Mouse (Mus musculus) hindbrain, postnatal 0 days (tissue): ENCODE measurements around the gene Tiam1. TPM values are rescaled to one million over a fixed set of nuclear protein-coding genes. Genes with fewer than 3 reads are reported as not detected.

Experiments used
- ATAC-seq: fragments of 200-750 bp; cut with Nextera tagmentation; 2 replicates; pipeline ENCODE4 v1.8.0; 2017; ENCODE audit warnings: mild to moderate bottlenecking, moderate TSS enrichment, moderate library complexity
- DNase-seq: peaks from one replicate; pipeline ENCODE4 v3.0.0-alpha.2; 2015; ENCODE audit warnings: low spot score
- H3K27ac ChIP-seq: fragments of 300-500 bp; sonication (generic); 2 replicates; pipeline ENCODE4 v1.5.1; 2014; ENCODE audit warnings: mild to moderate bottlenecking
- H3K27me3 ChIP-seq: fragments of 300-500 bp; sonication (generic); 2 replicates; pipeline ENCODE4 v1.6.1; 2014; ENCODE audit warnings: low read length, mixed read lengths; ENCODE audit not compliant: insufficient read depth
- H3K36me3 ChIP-seq: fragments of 300-500 bp; sonication (generic); 2 replicates; pipeline ENCODE4 v1.6.1; 2014; ENCODE audit warnings: low read length, mixed read lengths; ENCODE audit not compliant: insufficient read depth
- H3K4me1 ChIP-seq: fragments of 300-500 bp; sonication (generic); 2 replicates; pipeline ENCODE4 v1.6.1; 2014; ENCODE audit warnings: antibody characterized with exemption, low read length, mixed read lengths; ENCODE audit not compliant: insufficient read depth
- H3K4me2 ChIP-seq: fragments of 300-500 bp; sonication (generic); 2 replicates; pipeline ENCODE4 v1.6.1; 2014; ENCODE audit warnings: low read depth, mild to moderate bottlenecking, low read length, moderate library complexity, mixed read lengths
- H3K4me3 ChIP-seq: fragments of 300-500 bp; sonication (generic); 2 replicates; pipeline ENCODE4 v1.5.1; 2014; ENCODE audit warnings: low read length
- H3K9ac ChIP-seq: fragments of 300-500 bp; sonication (generic); replicated peaks from 2 replicates; pipeline ENCODE4 v1.6.1; 2014; ENCODE audit warnings: mild to moderate bottlenecking, low read length, moderate library complexity, mixed read lengths
- H3K9me3 ChIP-seq: fragments of 300-500 bp; sonication (generic); 2 replicates; pipeline ENCODE4 v1.6.1; 2016; ENCODE audit warnings: low read length, mixed read lengths
- CTCF ChIP-seq: IDR thresholded peaks from 2 replicates; pipeline ENCODE4 v1.5.1; 2016; ENCODE audit warnings: antibody characterized with exemption, control low read depth, low read depth
- WGBS: fragments of 180-500 bp; shearing (Covaris S2); extraction: QIAGEN DNeasy Blood & Tissue Kit; methylation state at CpG from one replicate; pipeline ENCODE4 v1.1.7; 2014; 5-methylcytosine and 5-hydroxymethylcytosine counted together
- polyA plus RNA-seq: library from polyadenylated mRNA; unstranded; fragments of >200 nt; fragmentation: Nextera tagmentation; extraction: Ambion mirVana; gene quantifications from 2 replicates; pipeline ENCODE4 v1.2.1, GENCODE M21; 2015
- total RNA-seq: library from RNA; depleted of rRNA; stranded (reverse); fragments of >200 nt; gene quantifications from 2 replicates; pipeline ENCODE4 v1.2.3, GENCODE M21; 2014

The Tiam1 gene
- total and polyA plus RNA-seq, 2 experiments from 2014 or later, result 15.1 to 26.2 TPM

DNA sequence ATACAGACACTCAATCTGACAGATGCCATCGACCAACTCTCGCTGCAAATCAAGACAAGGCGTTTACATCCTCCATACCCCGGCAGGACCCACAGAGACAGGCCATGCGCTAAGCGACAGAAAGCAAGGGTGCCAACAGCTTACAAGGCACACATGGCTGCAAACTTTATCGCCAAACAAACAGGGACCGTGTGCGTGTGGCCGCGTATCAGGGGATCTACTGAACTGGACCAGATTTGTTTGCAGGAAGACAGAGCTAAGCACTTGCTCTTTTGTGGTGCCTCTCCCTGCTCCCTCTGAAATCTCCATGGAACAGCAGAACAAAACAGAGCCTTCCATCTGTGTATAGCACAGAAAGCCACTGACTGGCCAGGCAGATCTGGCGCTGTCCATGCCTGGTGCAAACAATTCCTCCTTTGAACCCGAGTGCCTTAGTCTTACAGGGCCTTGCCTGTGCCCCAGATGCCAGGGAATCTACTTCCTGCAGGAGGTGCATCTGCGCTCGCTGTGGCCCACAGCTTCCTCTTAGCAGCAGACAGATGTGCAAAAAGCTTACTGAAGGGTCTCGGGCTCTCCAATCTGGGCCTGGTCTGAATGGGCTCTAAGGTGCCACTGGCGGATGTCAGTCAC, 316.0 kb downstream of the Tiam1 start:
- no peaks in the 10 kb centered on the region for H3K4me1 ChIP-seq
- 66% methylated on average over 17 of the region's 17 CpGs for WGBS
- H3K4me2 ChIP-seq, result no peak overlapping the region
- H3K27me3 ChIP-seq, result no peaks in the 10 kb centered on the region
- no peak for TF ChIP-seq CTCF
- H3K36me3 ChIP-seq, result no peaks in the 10 kb centered on the region
- DNase-seq (peak; percentile 24), ATAC-seq (peak; percentile 56; the same call in 1 of the 2 replicates)
- H3K27ac ChIP-seq, result peak overlapping the region; percentile 36; the same call in 1 of the 2 replicates
- H3K4me3 ChIP-seq, result no peak overlapping the region
- H3K9ac ChIP-seq, result no peak overlapping the region
- H3K9me3 ChIP-seq, result no peaks in the 10 kb centered on the region

DNA sequence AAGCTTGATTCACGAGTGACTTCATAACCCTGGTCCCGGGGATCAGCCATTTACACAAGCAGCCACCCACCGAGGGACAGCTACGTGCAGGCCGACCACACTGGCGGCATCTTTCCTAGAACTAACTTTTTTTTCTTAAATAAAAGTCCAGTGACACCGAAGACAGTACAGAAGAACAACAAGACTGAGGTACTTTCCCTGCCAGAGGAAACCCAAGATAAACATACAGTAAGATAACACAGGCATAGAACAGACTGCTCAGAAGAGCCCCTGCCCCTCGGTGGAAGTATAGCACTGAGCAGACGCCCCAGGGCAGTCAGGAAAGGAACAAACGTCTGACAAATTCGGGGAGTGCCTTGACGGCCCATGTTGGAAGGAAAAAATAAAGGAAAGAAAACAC, 317.7 kb downstream of the Tiam1 start:
- ATAC-seq (no peak), DNase-seq (no peak)
- H3K9ac ChIP-seq, result no peak overlapping the region
- 75% methylated on average over 12 of the region's 12 CpGs for WGBS
- no peak overlapping the region for H3K27ac ChIP-seq
- no peak overlapping the region for H3K4me2 ChIP-seq
- H3K4me3 ChIP-seq, result no peak overlapping the region
- H3K4me1 ChIP-seq, result no peaks in the 10 kb centered on the region
- TF ChIP-seq CTCF, result no peak
- no peaks in the 10 kb centered on the region for H3K36me3 ChIP-seq
- no peaks in the 10 kb centered on the region for H3K27me3 ChIP-seq
- H3K9me3 ChIP-seq, result no peaks in the 10 kb centered on the region

DNA sequence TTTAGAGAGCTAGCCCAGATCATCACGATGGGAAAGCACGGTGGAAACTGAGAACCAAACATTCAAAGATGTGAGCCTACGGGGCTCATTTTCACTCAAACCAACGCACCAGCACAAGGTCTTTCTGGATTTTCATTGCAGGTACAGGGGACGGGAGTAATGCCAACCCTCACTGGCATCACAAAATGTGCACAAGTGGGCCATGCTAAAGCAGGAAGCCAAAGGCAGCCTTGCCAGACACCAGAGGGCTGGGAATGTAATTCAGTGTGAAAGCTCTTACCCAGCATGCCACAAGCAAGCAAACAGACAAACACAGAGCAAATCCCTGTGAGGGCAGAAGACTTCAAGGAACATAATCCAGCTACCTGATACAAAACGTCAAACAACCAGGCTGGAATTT, 320.7 kb downstream of the Tiam1 start:
- ATAC-seq (no peak), DNase-seq (no peak)
- no peak overlapping the region for H3K27ac ChIP-seq
- no peaks in the 10 kb centered on the region for H3K36me3 ChIP-seq
- no peak for TF ChIP-seq CTCF
- no peaks in the 10 kb centered on the region for H3K9me3 ChIP-seq
- WGBS, result 83% methylated on average over 6 of the region's 6 CpGs
- peaks cover 4% of the 10 kb centered on the region; the same call in 1 of the 2 replicates for H3K4me1 ChIP-seq
- H3K9ac ChIP-seq, result no peak overlapping the region
- H3K27me3 ChIP-seq, result no peaks in the 10 kb centered on the region
- no peak overlapping the region for H3K4me3 ChIP-seq
- no peak overlapping the region for H3K4me2 ChIP-seq

DNA sequence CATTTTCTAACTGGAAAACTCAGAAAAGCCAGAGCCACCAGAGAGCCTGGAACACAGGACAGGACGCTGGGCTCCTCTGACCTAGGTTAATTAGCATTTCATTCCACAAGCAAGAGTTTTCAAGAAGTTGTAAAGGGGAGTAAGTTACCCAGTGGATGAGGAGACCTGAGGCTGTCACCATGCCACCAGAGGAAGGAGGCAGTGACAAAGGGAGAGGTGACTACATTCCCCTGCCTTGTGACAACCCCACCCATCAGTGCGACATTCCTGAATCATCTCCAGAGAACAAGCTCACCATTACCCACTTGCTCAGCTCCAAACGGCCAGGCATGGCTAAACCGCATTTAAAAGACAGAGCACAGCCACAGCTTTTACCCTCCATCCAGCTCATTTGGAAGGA, 324.9 kb downstream of the Tiam1 start:
- H3K4me3 ChIP-seq, result no peak overlapping the region
- ATAC-seq, result no peak
- 32% methylated on average over 4 of the region's 4 CpGs for WGBS

GRCm38 (mm10) chr16:89817861-89818630, 325.5 kb downstream of the Tiam1 start:
- Histone ChIP-seq H3K4me1 (peaks cover 4% of the 10 kb centered on the region; the same call in 1 of the 2 replicates), H3K4me2 (peak overlapping the region; percentile 86), H3K27me3 (no peaks in the 10 kb centered on the region), H3K9me3 (no peaks in the 10 kb centered on the region), H3K4me3 (peak overlapping the region; percentile 38), H3K9ac (no peak overlapping the region; the same call in 1 of the 2 replicates), H3K36me3 (no peaks in the 10 kb centered on the region), H3K27ac (0 out of 2 replicates have a peak overlapping the region, but pooled peaks have one; percentile 15)
- DNase-seq (peak; percentile 35), ATAC-seq (0 out of 2 replicates have a peak, but pooled peaks have one; percentile 6)
- WGBS, result 3% methylated on average over 38 of the region's 38 CpGs
- no peak for TF ChIP-seq CTCF

More for the DNA sequence above, 324.9 kb downstream of the Tiam1 start:
- no peak for DNase-seq
- Histone ChIP-seq H3K27me3 (no peaks in the 10 kb centered on the region), H3K27ac (no peak overlapping the region), H3K4me1 (peaks cover 4% of the 10 kb centered on the region; the same call in 1 of the 2 replicates), H3K9me3 (no peaks in the 10 kb centered on the region), H3K36me3 (no peaks in the 10 kb centered on the region), H3K9ac (no peak overlapping the region), H3K4me2 (peak overlapping the region; percentile 86)
- no peak for TF ChIP-seq CTCF

GRCm38 (mm10) chr16:89817301-89817700, 326.3 kb downstream of the Tiam1 start:
- 0 out of 2 replicates have a peak overlapping the region, but pooled peaks have one; percentile 0 for H3K9ac ChIP-seq
- WGBS, result 14% methylated on average over 9 of the region's 9 CpGs

More at GRCm38 (mm10) chr16:89817301-89817700, 326.3 kb downstream of the Tiam1 start:
- Histone ChIP-seq H3K36me3 (no peaks in the 10 kb centered on the region), H3K4me1 (peaks cover 4% of the 10 kb centered on the region; the same call in 1 of the 2 replicates), H3K4me2 (peak overlapping the region; percentile 86), H3K27ac (0 out of 2 replicates have a peak overlapping the region, but pooled peaks have one; percentile 8), H3K4me3 (peak overlapping the region; percentile 38), H3K27me3 (no peaks in the 10 kb centered on the region), H3K9me3 (no peaks in the 10 kb centered on the region)
- DNase-seq, result no peak
- no peak for ATAC-seq
- no peak for TF ChIP-seq CTCF
